Mouse (Mus musculus) G1E (cell line): ENCODE measurements around the gene Irgq.

Source experiments
- CTCF ChIP-seq: IDR thresholded peaks from 2 replicates; pipeline ENCODE4 v1.5.1; 2012; ENCODE audit warnings: low read depth, low read length, inconsistent platforms, mixed read lengths
- GATA1 ChIP-seq: IDR thresholded peaks from 2 replicates; pipeline ENCODE4 v1.6.1; 2012; ENCODE audit warnings: borderline replicate concordance, low read length, inconsistent platforms, mixed read lengths
- TAL1 ChIP-seq: conservative IDR thresholded peaks from 2 replicates; pipeline ENCODE4 v1.6.1; 2012; ENCODE audit warnings: low read depth, low read length, inconsistent platforms, mixed read lengths

GRCm38 (mm10) chr7:24572455-24572854, 42.0 kb downstream of the Irgq start:
- TF ChIP-seq GATA1 (no peak), TAL1 (no peak), CTCF (0 out of 2 replicates have a peak, but pooled peaks have one; percentile 28)
